In the genomic region with DNA sequence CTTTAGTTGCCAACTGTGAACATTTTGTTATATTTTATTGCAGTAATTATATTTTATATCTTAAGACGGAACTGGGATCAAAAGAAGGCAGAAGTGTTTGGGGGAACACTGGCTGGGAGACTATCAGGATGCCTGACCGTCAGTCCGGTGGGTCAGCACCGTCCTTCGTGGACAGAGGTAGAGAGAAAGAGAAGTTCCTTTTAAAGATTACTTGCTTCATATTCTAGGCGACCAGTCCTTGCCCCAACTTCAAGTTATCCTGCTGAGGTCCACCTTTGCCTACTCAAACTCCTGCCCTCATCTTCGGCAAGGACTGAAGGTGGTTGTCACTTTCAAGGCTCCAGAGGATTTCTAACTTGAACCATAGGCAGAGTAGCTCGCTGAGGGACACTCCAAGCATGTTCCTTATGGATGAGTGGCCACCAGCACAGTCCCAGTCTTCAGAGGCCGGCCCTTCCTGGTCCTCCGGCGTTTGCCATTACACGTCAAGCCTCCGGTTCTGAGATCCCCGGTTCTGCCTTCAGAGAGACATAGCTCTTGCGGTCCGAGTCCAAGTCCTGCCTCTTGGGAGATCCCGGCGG, we compare ENCODE assay signal across 9 mouse cellular contexts. TPM values are rescaled to one million over a fixed set of nuclear protein-coding genes. Genes with fewer than 3 reads are reported as not detected.
A peak's percentile ranks its signal among the peaks of the same experiment; 100 is the strongest.
DNase-seq lines count a peak whose midpoint lies in the region; ATAC-seq lines count a peak whose summit lies in the region.
"Had no signal": no experiment of that assay in that cellular context is flagged by ENCODE, and none has a peak within 500 bp of the region (broad histone marks: within the 10 kb centered on the region; RNA-seq: fewer than 3 reads in every experiment).

No protein-coding gene starts in this region.

- peaks cover 27% of the 10 kb centered on the region for H3K4me1 ChIP-seq in heart, embryonic 13.5 days
- H3K4me1 ChIP-seq in hindbrain, embryonic 11.5 days (replicated peaks; ENCODE audit: control insufficient read depth, insufficient read depth, low read length) = peaks cover 4% of the 10 kb centered on the region; the same call in 1 of the 2 replicates
- peaks cover 33% of the 10 kb centered on the region for H3K4me1 ChIP-seq in midbrain, embryonic 10.5 days

- DNase-seq in heart, postnatal 36 days = no peak
- DNase-seq in NIH3T3 (ENCODE audit: low read depth) = peak; percentile 68
- DNase-seq in hindbrain, embryonic 11.5 days (ENCODE audit: low spot score) = no peak
- DNase-seq in midbrain, embryonic 10.5 days (ENCODE audit: low spot score) = no peak
- DNase-seq in adrenal gland, adult (ENCODE audit: inconsistent age in 2 of 2, low spot score in 1 of 2) = no peak
- DNase-seq in right cerebral cortex, postnatal 25 days = no peak
- no peak for DNase-seq in cerebellum, adult 9-10 months

- H3K36me3 ChIP-seq in heart, embryonic 13.5 days = no peaks in the 10 kb centered on the region
- no peaks in the 10 kb centered on the region for H3K36me3 ChIP-seq in hindbrain, embryonic 11.5 days (ENCODE audit: control insufficient read depth, insufficient read depth, low read length)
- H3K36me3 ChIP-seq in midbrain, embryonic 10.5 days = no peaks in the 10 kb centered on the region

- peak overlapping the region; percentile 85 for H3K27ac ChIP-seq in heart, embryonic 13.5 days (replicated peaks)
- peak overlapping the region; percentile 85 for H3K27ac ChIP-seq in hindbrain, embryonic 11.5 days (ENCODE audit: low read depth, low read length)
- H3K27ac ChIP-seq in midbrain, embryonic 10.5 days (replicated peaks) = peak overlapping the region; percentile 98

- H3K9ac ChIP-seq in heart, embryonic 13.5 days = peak overlapping the region; percentile 93
- peak overlapping the region; percentile 76 for H3K9ac ChIP-seq in hindbrain, embryonic 11.5 days (ENCODE audit: low read depth, low read length)

- intact Hi-C loops in heart, postnatal 36 days (cut with DNase I) = loop anchor here (5.0 to 10.0 kb wide), 4 partner anchors 166 to 409 kb away; a partner anchor contains a TSS

- 1% methylated on average over 18 of the region's 18 CpGs for WGBS in heart, embryonic 13.5 days
- 2% methylated on average over 18 of the region's 18 CpGs for WGBS in hindbrain, embryonic 11.5 days
- WGBS in midbrain, embryonic 10.5 days = 3% methylated on average over 18 of the region's 18 CpGs

- H3K9me3 ChIP-seq in heart, embryonic 13.5 days = no peaks in the 10 kb centered on the region
- no peaks in the 10 kb centered on the region for H3K9me3 ChIP-seq in hindbrain, embryonic 11.5 days (ENCODE audit: control insufficient read depth, low read length)
- H3K9me3 ChIP-seq in midbrain, embryonic 10.5 days (replicated peaks) = no peaks in the 10 kb centered on the region

- no peaks in the 10 kb centered on the region for H3K27me3 ChIP-seq in heart, embryonic 13.5 days (replicated peaks)
- H3K27me3 ChIP-seq in hindbrain, embryonic 11.5 days (ENCODE audit: control insufficient read depth, insufficient read depth, low read length) = no peaks in the 10 kb centered on the region
- H3K27me3 ChIP-seq in midbrain, embryonic 10.5 days (ENCODE audit: low read depth, poor library complexity, severe bottlenecking) = peaks cover 13% of the 10 kb centered on the region; the same call in 1 of the 2 replicates

- no peak for ATAC-seq in heart, embryonic 13.5 days (ENCODE audit: extremely low read depth, insufficient number of reproducible peaks, low FRiP score, low TSS enrichment)
- peak; percentile 70 for ATAC-seq in hindbrain, embryonic 11.5 days (ENCODE audit: low FRiP score)

- H3K4me2 ChIP-seq in heart, embryonic 13.5 days = peak overlapping the region; percentile 87
- H3K4me2 ChIP-seq in hindbrain, embryonic 11.5 days (replicated peaks; ENCODE audit: low read depth, low read length) = peak overlapping the region; percentile 94

- peak overlapping the region; percentile 70 for H3K4me3 ChIP-seq in heart, embryonic 13.5 days
- H3K4me3 ChIP-seq in hindbrain, embryonic 11.5 days (ENCODE audit: low read depth, low read length) = peak overlapping the region; percentile 79
- H3K4me3 ChIP-seq in midbrain, embryonic 10.5 days = peak overlapping the region; percentile 84

RNA-seq across cellular contexts. Expression of a gene that starts 0.8 kb away (rescaled TPM):
- 7.4 TPM in 2 replicates for polyA plus RNA-seq in heart, embryonic 13.5 days (2015; fragmentation: Nextera tagmentation; extraction: Ambion mirVana)
- total RNA-seq in heart, postnatal 36 days (2021) = 10 to 100 TPM; 23.4 to 26.3 TPM
- 17.1 and 17.2 TPM in 2 replicates for polyA plus RNA-seq in hindbrain, embryonic 11.5 days (2014; fragmentation: Nextera tagmentation; extraction: Ambion mirVana)
- polyA plus RNA-seq in midbrain, embryonic 10.5 days (2016; fragmentation: Nextera tagmentation; extraction: Ambion mirVana) = 14.8 and 15.6 TPM in 2 replicates
- total RNA-seq: MEL had no signal
